Mouse (Mus musculus) myocyte (in vitro differentiated cells): ENCODE measurements at regions not wholly inside any gene's neighbourhood (a gene's known extent, or its start where the extent isn't known, plus 50 kb on each side); places are given as distances from the start of the nearest gene placed in this dataset.

Source experiments
- E2F4 ChIP-seq: IDR thresholded peaks from one replicate; pipeline ENCODE4 v1.6.1; 2011; ENCODE audit warnings: mild to moderate bottlenecking, control low read depth, moderate library complexity; ENCODE audit not compliant: insufficient read depth
- MAX ChIP-seq: IDR thresholded peaks from one replicate; pipeline ENCODE4 v1.6.1; 2011; ENCODE audit warnings: low read depth, mild to moderate bottlenecking, control low read depth
- MYOD1 ChIP-seq, 3 experiments: IDR thresholded peaks; one replicate each; pipeline ENCODE4 v1.6.1; 2011; ENCODE audit warnings: control low read depth in 2 of 3, low read depth in 2 of 3, mild to moderate bottlenecking in 2 of 3, moderate library complexity in 1 of 3; ENCODE audit not compliant: insufficient read length in 2 of 3, control insufficient read depth in 1 of 3
- MYOG ChIP-seq, 3 experiments: IDR thresholded peaks; one replicate each; pipeline ENCODE4 v1.6.1; 2011; ENCODE audit warnings: control low read depth in 2 of 3, low read depth in 2 of 3, mild to moderate bottlenecking in 2 of 3; ENCODE audit not compliant: insufficient read length in 2 of 3, control insufficient read depth in 1 of 3, insufficient read depth in 1 of 3
- POLR2A ChIP-seq: IDR thresholded peaks from one replicate; pipeline ENCODE4 v1.6.1; 2011; ENCODE audit warnings: low read depth, mild to moderate bottlenecking, control low read depth, moderate library complexity; ENCODE audit not compliant: insufficient read length
- REST ChIP-seq: IDR thresholded peaks from one replicate; pipeline ENCODE4 v1.6.1; 2011; ENCODE audit warnings: mild to moderate bottlenecking, control low read depth, moderate library complexity; ENCODE audit not compliant: insufficient read depth, insufficient read length
- SRF ChIP-seq: IDR thresholded peaks from one replicate; pipeline ENCODE4 v1.6.1; 2011; ENCODE audit warnings: low read depth; ENCODE audit not compliant: control insufficient read depth, insufficient read length
- TCF12 ChIP-seq: IDR thresholded peaks from one replicate; pipeline ENCODE4 v1.6.1; 2011; ENCODE audit warnings: mild to moderate bottlenecking, control low read depth; ENCODE audit not compliant: poor library complexity, insufficient read depth, severe bottlenecking

- TF ChIP-seq E2F4 (no peak), MYOG (IDR thresholded peaks at IDR 0.05; ENCODE audit: control insufficient read depth in 1 of 3, insufficient read depth in 1 of 3, insufficient read length in 2 of 3, low read depth in 2 of 3) (no peak), MYOD1 (IDR thresholded peaks at IDR 0.05; ENCODE audit: control insufficient read depth in 1 of 3, insufficient read length in 2 of 3, low read depth in 2 of 3) (no peak), POLR2A (no peak), REST (no peak), TCF12 (no peak), MAX (no peak), SRF (no peak)
Measured at GRCm38 (mm10) chr1:143938569-143938968, 65.4 kb downstream of the Rgs2 start.
